Mouse (Mus musculus): Measurements from ENCODE around the gene Med8.
A peak's percentile ranks its signal among the peaks of the same experiment; 100 is the strongest.

The Med8 gene

DNA sequence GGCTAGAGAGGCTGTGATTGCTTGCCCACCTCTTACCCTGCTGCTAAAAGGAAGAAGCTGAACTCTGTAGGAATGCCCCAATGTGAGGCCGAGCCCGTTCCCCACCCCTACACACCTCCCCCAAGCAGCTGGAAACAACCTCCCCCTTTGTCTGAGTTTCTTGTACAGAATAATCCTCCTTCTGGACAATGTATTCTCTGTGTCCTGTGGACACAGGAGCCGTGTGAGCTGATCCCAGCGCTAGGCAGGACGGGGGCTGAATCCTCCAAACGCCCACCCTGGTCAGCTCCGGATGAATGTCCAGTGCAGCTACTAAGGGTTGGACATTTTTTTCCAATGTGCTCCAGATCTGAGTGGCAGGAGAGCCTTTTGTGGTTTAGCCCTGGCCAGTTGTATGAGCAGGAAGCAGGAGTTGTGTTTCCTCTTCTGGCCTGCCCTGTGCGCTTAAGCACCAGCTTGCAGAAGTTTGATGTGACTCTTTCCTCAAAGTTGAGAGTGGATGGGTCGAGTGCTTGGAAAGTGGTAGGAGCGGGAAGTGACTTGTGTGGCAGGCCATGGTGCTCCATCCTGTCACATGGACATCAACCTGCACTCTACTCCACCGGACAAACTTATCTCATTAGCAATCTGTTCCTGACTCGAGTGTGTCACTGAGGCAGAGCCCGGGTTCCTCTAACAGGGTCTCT is 8.1 kb downstream of the Med8 start:
- peak; percentile 42 for DNase-seq

GRCm38 (mm10) chr4:118421384-118421783 is 12.2 kb downstream of the Med8 start:
- no peak for DNase-seq

GRCm38 (mm10) chr4:118424541-118425160 is 15.5 kb downstream of the Med8 start:
- no peak for DNase-seq

- no peak for DNase-seq
These were observed 16.2 kb downstream of the Med8 start for GRCm38 (mm10) chr4:118425374-118425773.

DNA sequence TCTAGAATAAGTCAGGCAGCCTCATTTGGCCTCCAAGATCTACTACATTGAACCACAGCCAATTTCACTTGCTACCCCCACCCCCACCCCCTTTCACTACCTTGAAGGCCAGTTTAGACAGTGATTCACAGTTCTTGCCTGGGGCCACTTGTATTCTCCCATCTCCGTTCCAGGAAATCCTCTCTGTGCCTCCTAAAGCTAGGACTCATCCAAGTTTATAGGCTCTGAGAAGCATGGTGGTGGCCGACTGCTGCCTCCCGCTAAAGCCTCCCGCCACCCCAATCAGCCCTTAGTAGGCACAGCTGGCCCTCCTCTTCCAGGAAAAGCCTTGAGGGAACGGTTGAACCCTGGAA is 18.3 kb downstream of the Med8 start:
- DNase-seq, result no peak

DNA sequence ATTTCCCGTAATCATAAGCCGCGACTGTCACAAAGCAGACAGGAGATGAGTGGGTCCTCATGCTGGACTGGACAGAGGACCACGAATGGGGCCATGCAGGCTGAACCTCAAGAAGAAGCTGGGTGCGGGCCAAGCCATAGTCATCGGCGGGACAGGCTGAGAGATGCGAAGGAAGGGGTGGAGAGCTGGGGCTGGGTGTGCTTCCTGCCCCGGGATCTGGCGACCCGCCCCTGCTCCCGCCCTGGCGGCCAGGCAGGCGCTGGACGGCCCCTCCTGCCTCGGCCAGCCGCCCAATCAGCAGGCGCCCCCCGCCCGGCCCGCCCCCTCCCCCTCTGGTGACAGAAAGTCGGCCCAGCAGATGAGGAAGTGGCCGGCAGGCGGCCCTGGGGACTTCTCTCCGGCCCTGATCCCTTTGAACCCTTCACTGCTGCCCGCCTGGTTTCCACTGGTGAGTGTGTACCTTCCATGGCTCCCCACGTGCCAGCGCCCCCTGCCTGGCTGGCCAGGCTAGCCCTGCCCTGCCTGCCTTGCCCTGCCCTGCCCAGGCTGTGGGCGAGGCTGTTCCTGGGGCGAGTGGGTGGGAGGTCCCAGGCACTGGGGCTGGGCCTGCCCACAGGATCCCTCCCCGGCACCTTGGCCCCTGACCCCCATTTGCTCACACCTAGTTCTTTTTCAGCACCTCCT is 18.8 kb downstream of the Med8 start, which contains the start of gene Elovl1:
Gene Elovl1 (plus strand): TSS at position 326 of the 684 bp plus-strand sequence.
- peak; percentile 91 for DNase-seq

- no peak for DNase-seq
These were observed 19.5 kb downstream of the Med8 start for GRCm38 (mm10) chr4:118428531-118429214.

- DNase-seq, result no peak
These were observed 20.2 kb downstream of the Med8 start for GRCm38 (mm10) chr4:118429215-118429895.

GRCm38 (mm10) chr4:118432332-118432731 is 23.2 kb downstream of the Med8 start:
- DNase-seq, result no peak

- DNase-seq, result peak; percentile 92
These were observed 27.9 kb downstream of the Med8 start, which contains the start of gene Cdc20 for GRCm38 (mm10) chr4:118436820-118437603. Gene Cdc20, minus strand, starts transcription at chr4:118437352.

GRCm38 (mm10) chr4:118437829-118438253 is 28.7 kb downstream of the Med8 start:
- DNase-seq, result no peak

GRCm38 (mm10) chr4:118445088-118445487 is 36.0 kb downstream of the Med8 start:
- DNase-seq, result no peak

GRCm38 (mm10) chr4:118445781-118446414 is 36.8 kb downstream of the Med8 start:
- DNase-seq, result no peak

DNA sequence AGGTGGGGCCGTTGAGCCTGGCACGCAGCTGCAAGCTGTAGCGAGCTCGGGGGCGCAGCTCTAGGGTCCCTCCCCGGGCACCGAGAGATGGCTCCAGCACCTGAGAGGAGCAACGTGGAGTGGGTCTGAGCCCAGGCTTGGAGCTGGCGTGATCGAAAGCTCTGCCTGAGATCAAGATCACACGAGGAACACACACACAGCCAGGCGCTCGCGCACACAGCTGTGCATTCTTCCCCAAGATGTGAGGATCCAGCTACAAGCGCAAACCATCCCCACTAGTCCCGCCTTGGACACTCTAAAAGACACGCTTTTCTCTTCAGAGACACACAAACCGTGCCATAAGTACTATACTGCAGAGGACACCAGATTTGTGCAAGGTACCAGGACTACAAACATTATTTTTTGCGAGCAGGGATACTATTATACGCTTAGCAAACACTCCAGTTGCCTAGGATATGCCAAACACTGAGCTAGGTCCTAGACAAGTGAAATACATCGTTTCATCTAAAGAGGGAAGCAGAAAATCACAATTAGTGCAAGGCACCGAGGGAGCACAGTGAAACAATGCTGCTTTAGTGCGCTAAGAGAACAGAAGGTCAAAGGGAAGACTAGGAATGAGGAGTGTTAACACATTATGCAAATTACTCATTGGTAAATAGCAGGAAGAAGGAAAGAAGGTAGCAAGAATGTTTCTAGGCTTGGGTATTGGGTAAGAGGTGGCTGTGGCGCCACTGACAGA is 37.4 kb downstream of the Med8 start:
- no peak for DNase-seq

- no peak for DNase-seq
These were observed 48.3 kb downstream of the Med8 start, which contains the start of gene Mpl for GRCm38 (mm10) chr4:118457345-118457975. Gene Mpl, minus strand, starts transcription at chr4:118457513.

GRCm38 (mm10) chr4:118464956-118465355 is 55.8 kb downstream of the Med8 start:
- peak; percentile 33 for DNase-seq
